Mouse (Mus musculus) testis, adult 2 months (tissue): Measurements from ENCODE around the gene Timm50.

Experiments used
- CTCF ChIP-seq: fragments of 200-500 bp; IDR thresholded peaks from 2 replicates; pipeline ENCODE4 v1.5.1; 2012; ENCODE audit warnings: low read depth, mild to moderate bottlenecking, inconsistent platforms, low read length, moderate library complexity; ENCODE audit not compliant: control insufficient read depth, insufficient read depth, insufficient replicate concordance
- POLR2A ChIP-seq: fragments of 200-500 bp; IDR thresholded peaks from 2 replicates; pipeline ENCODE4 v1.6.1; 2012; ENCODE audit warnings: low read depth, mild to moderate bottlenecking, inconsistent platforms, low read length, moderate library complexity; ENCODE audit not compliant: control insufficient read depth

DNA sequence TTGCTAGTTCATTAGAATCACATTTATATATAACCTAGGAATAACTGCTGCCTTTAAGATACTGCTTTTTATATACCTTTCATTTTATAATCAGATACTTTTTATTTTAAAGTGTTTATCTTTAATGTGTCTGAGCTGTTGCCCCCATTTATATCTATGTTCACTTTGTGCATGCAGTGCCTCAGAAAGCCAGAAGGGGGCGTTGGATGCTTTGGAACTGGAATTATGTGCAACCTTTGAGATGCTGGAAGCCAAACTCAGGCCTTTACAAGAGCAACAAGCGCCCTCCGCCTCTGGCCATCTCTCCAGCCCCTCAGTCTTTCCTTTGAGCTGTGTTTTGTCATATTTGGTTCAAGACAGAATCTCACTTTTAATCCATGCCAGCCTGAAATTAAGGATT, 40.1 kb downstream of the Timm50 start:
- TF ChIP-seq CTCF (0 out of 2 replicates have a peak, but pooled peaks have one; percentile 29), POLR2A (no peak)
